Mouse (Mus musculus): ENCODE data around the gene Svbp.

The Svbp gene

GRCm38 (mm10) chr4:119245961-119246360, 50.9 kb downstream of the Svbp start:
- peak in 1 of 2 experiments; percentile 35 for DNase-seq (ENCODE audit: low spot score in 2 of 2)

- DNase-seq (ENCODE audit: low spot score in 2 of 2), result no peak
Observed at GRCm38 (mm10) chr4:119246688-119247225, 51.7 kb downstream of the Svbp start.

GRCm38 (mm10) chr4:119247462-119248235, 52.5 kb downstream of the Svbp start:
- peak; percentile 59 to 63 for DNase-seq (ENCODE audit: low spot score in 2 of 2)

- no peak for DNase-seq (ENCODE audit: low spot score in 2 of 2)
Observed at GRCm38 (mm10) chr4:119248407-119248965, 53.4 kb downstream of the Svbp start.

All from frontal cortex, postnatal 36 days (tissue).